Mouse (Mus musculus) myocyte (in vitro differentiated cells): ENCODE measurements around the gene Atrnl1.

Experiments
- CEBPB ChIP-seq: IDR thresholded peaks from 2 replicates; pipeline ENCODE4 v1.6.1; 2011; ENCODE audit warnings: mild to moderate bottlenecking, moderate library complexity; ENCODE audit not compliant: poor library complexity, insufficient read depth, severe bottlenecking
- E2F4 ChIP-seq: IDR thresholded peaks from one replicate; pipeline ENCODE4 v1.6.1; 2011; ENCODE audit warnings: mild to moderate bottlenecking, control low read depth, moderate library complexity; ENCODE audit not compliant: insufficient read depth
- MAX ChIP-seq: IDR thresholded peaks from one replicate; pipeline ENCODE4 v1.6.1; 2011; ENCODE audit warnings: low read depth, mild to moderate bottlenecking, control low read depth
- MYOD1 ChIP-seq, 3 experiments: IDR thresholded peaks; one replicate each; pipeline ENCODE4 v1.6.1; 2011; ENCODE audit warnings: control low read depth in 2 of 3, low read depth in 2 of 3, mild to moderate bottlenecking in 2 of 3, moderate library complexity in 1 of 3; ENCODE audit not compliant: insufficient read length in 2 of 3, control insufficient read depth in 1 of 3
- MYOG ChIP-seq, 3 experiments: IDR thresholded peaks; one replicate each; pipeline ENCODE4 v1.6.1; 2011; ENCODE audit warnings: control low read depth in 2 of 3, low read depth in 2 of 3, mild to moderate bottlenecking in 2 of 3; ENCODE audit not compliant: insufficient read length in 2 of 3, control insufficient read depth in 1 of 3, insufficient read depth in 1 of 3
- POLR2A ChIP-seq: IDR thresholded peaks from one replicate; pipeline ENCODE4 v1.6.1; 2011; ENCODE audit warnings: low read depth, mild to moderate bottlenecking, control low read depth, moderate library complexity; ENCODE audit not compliant: insufficient read length
- POLR2AphosphoS2 ChIP-seq: IDR thresholded peaks from one replicate; pipeline ENCODE4 v1.6.1; 2011; ENCODE audit warnings: low read depth, control low read depth; ENCODE audit not compliant: insufficient read length
- REST ChIP-seq: IDR thresholded peaks from one replicate; pipeline ENCODE4 v1.6.1; 2011; ENCODE audit warnings: mild to moderate bottlenecking, control low read depth, moderate library complexity; ENCODE audit not compliant: insufficient read depth, insufficient read length
- SRF ChIP-seq: IDR thresholded peaks from one replicate; pipeline ENCODE4 v1.6.1; 2011; ENCODE audit warnings: low read depth; ENCODE audit not compliant: control insufficient read depth, insufficient read length
- TCF3 ChIP-seq: IDR thresholded peaks from one replicate; pipeline ENCODE4 v1.6.1; 2011; ENCODE audit warnings: low read depth, control low read depth; ENCODE audit not compliant: insufficient read length
- USF1 ChIP-seq: IDR thresholded peaks from one replicate; pipeline ENCODE4 v1.6.1; 2011; ENCODE audit warnings: low read depth, mild to moderate bottlenecking, control low read depth, moderate library complexity

- TF ChIP-seq POLR2A (no peak), MAX (no peak), CEBPB (no peak), MYOD1 (IDR thresholded peaks at IDR 0.05; ENCODE audit: control insufficient read depth in 1 of 3, insufficient read length in 2 of 3, low read depth in 2 of 3) (no peak), POLR2AphosphoS2 (no peak), USF1 (no peak), MYOG (IDR thresholded peaks at IDR 0.05; ENCODE audit: control insufficient read depth in 1 of 3, insufficient read depth in 1 of 3, insufficient read length in 2 of 3, low read depth in 2 of 3) (no peak), SRF (no peak), REST (no peak), TCF3 (no peak), E2F4 (no peak)
These were observed 175.9 kb downstream of the Atrnl1 start for GRCm38 (mm10) chr19:57786699-57787098.
